Mouse (Mus musculus): ENCODE results near the gene Dock1. TPM values are rescaled to one million over a fixed set of nuclear protein-coding genes. Genes with fewer than 3 reads are reported as not detected.

Dock1 gene
- polyA plus RNA-seq, 1 experiment from 2014 or later, result 24.7 TPM

GRCm38 (mm10) chr7:134729348-134729747 is 58.9 kb downstream of the Dock1 start:
- no peaks in the 10 kb centered on the region for H3K27me3 ChIP-seq (ENCODE audit: insufficient read depth, poor library complexity, severe bottlenecking)
- H3K27ac ChIP-seq, result no peak overlapping the region
- H3K36me3 ChIP-seq, result peaks cover 33% of the 10 kb centered on the region; the same call in 1 of the 2 replicates
- peaks cover 29% of the 10 kb centered on the region for H3K4me1 ChIP-seq
- no peak overlapping the region for H3K4me3 ChIP-seq
- DNase-seq (ENCODE audit: low spot score), result no peak
- no peaks in the 10 kb centered on the region for H3K9me3 ChIP-seq

DNA sequence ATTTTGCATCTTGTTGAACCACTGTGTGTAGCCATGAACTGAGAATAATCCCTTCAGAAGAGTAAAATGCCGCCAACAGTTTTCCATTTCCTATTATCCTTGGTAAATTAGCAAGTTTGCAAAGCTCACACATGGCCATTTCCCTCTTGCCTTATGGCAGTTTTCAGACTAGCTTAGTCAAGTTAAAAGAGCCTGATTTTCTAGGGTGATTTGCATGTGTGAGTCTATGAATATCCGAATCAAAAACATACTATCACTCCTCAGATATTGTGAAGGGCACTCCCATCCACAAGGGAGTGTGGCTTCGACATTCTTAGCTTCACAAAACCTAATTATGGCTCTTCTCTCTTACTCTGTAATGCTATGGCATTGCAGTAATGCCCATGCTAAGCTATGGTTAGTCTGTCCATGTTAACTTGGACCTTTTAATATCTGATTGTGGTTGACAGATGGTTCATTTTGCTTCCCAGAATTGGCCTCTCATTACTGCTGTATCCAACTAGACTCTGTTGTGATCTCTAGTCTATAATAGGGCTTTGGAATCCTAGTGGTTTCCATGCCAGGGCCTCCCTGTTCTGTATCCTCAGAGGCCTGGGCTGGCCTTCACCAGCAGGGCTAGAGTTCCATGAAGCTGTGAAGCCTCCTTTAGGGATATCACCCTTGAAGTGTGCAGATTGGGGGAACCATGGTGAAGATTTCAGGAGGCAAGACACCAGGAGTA is 60.1 kb downstream of the Dock1 start:
- H3K36me3 ChIP-seq, result peaks cover 35% of the 10 kb centered on the region; the same call in 1 of the 2 replicates
- DNase-seq (ENCODE audit: low spot score), result no peak
- no peaks in the 10 kb centered on the region for H3K27me3 ChIP-seq (ENCODE audit: insufficient read depth, poor library complexity, severe bottlenecking)
- 84% methylated on average over 3 of the region's 3 CpGs for WGBS
- no peak overlapping the region for H3K27ac ChIP-seq
- H3K9me3 ChIP-seq, result no peaks in the 10 kb centered on the region
- no peak overlapping the region for H3K4me3 ChIP-seq
- peaks cover 17% of the 10 kb centered on the region for H3K4me1 ChIP-seq

- H3K36me3 ChIP-seq, result peaks cover 78% of the 10 kb centered on the region
- H3K9me3 ChIP-seq, result no peaks in the 10 kb centered on the region
- H3K27me3 ChIP-seq (ENCODE audit: insufficient read depth, poor library complexity, severe bottlenecking), result no peaks in the 10 kb centered on the region
- no peak for DNase-seq (ENCODE audit: low spot score)
- no peak overlapping the region for H3K4me3 ChIP-seq
- WGBS, result 90% methylated on average over 4 of the region's 4 CpGs
- no peaks in the 10 kb centered on the region for H3K4me1 ChIP-seq
- H3K27ac ChIP-seq, result no peak overlapping the region
Measured at GRCm38 (mm10) chr7:134747059-134747458, 76.6 kb downstream of the Dock1 start.

DNA sequence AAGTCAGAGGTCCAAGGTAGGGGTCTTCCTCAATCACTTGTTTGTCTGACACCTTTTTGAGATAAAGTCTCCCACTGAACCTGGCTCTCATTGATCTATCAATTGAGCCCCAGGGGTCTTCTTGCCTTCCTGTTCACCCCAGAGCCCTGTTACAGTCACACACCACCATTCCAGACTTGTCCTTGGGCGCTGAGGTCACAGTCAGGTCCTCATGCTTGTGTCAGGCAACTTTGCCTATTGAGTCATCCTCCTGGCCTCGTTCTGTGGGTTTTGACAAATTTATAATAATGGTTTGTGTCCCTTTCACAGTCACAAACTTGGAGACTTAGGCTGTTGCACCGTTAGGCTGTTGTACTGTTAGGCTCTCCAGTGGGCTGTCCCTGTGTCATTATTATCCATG is 77.9 kb downstream of the Dock1 start:
- Histone ChIP-seq H3K4me3 (no peak overlapping the region), H3K36me3 (peaks cover 78% of the 10 kb centered on the region), H3K27ac (no peak overlapping the region), H3K9me3 (no peaks in the 10 kb centered on the region), H3K27me3 (ENCODE audit: insufficient read depth, poor library complexity, severe bottlenecking) (no peaks in the 10 kb centered on the region), H3K4me1 (no peaks in the 10 kb centered on the region)
- 92% methylated on average over 3 of the region's 3 CpGs for WGBS
- DNase-seq (ENCODE audit: low spot score), result no peak

DNA sequence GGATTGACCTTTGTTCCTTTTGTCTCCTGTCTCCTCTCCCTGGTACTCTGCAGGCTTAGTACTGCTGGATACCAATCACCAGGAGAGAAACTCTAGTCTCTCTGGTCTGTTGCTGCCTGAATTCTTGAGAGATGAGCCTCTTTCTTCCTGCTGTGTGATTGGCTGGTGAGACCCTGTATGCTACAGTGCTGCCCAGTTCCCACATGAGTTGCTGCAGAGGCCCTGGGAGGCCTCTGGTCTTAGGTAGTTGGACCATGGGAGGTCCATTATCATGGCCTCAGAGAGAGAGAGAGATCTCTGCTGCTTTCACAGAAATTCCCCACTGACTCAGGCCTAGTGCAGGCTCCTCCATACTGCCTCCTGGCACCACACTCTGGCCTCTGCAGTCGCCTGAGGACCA is 79.2 kb downstream of the Dock1 start:
- 76% methylated on average over 1 of the region's 1 CpGs for WGBS
- Histone ChIP-seq H3K4me1 (no peaks in the 10 kb centered on the region), H3K27ac (no peak overlapping the region), H3K9me3 (no peaks in the 10 kb centered on the region), H3K27me3 (ENCODE audit: insufficient read depth, poor library complexity, severe bottlenecking) (no peaks in the 10 kb centered on the region), H3K36me3 (peaks cover 74% of the 10 kb centered on the region), H3K4me3 (no peak overlapping the region)
- DNase-seq (ENCODE audit: low spot score), result no peak

DNA sequence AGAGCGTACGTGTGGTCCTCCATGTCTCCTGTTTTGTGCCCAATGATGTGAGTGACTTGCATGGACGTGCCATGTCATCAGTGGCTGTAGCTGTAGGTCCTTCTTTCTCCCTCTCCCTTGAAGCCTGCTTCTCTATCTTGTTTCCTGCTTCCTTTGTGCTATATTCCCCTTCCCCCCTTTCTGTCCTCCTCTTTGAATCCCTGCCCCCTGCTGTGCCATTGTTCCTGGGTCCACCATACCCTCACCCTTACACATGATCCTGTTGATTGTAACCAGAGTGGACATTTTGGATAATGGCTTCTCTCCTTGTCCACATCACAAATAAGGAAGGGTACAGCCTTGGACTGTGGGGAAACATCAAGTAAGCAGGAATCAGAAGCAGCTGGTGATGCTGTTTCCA is 81.0 kb downstream of the Dock1 start:
- Histone ChIP-seq H3K36me3 (peaks cover 77% of the 10 kb centered on the region), H3K9me3 (no peaks in the 10 kb centered on the region), H3K27me3 (ENCODE audit: insufficient read depth, poor library complexity, severe bottlenecking) (no peaks in the 10 kb centered on the region), H3K4me1 (no peaks in the 10 kb centered on the region), H3K4me3 (no peak overlapping the region), H3K27ac (no peak overlapping the region)
- DNase-seq (ENCODE audit: low spot score), result no peak
- WGBS, result 87% methylated on average over 3 of the region's 3 CpGs

DNA sequence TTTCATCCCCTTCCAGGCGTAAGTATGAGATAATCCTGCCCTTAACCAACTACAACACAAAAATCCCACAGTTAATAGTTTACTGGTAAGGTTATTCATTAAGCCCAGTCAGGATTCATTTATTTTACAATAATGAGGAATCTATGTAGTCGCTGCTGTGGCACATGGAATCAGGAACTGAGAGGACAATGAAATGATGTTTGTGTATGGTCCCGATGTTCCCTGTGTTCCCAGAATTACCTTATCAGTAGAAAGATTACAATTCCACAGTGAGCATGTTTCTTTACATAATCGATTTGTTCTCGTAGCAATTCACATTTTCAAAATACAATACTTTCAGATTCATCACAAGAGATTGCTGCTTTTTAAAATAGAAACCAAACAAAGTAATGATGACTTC is 83.0 kb downstream of the Dock1 start:
- no peaks in the 10 kb centered on the region for H3K9me3 ChIP-seq
- H3K4me3 ChIP-seq, result no peak overlapping the region
- no peak overlapping the region for H3K27ac ChIP-seq
- peaks cover 76% of the 10 kb centered on the region for H3K36me3 ChIP-seq
- H3K4me1 ChIP-seq, result no peaks in the 10 kb centered on the region
- WGBS, result 70% methylated on average over 5 of the region's 5 CpGs
- H3K27me3 ChIP-seq (ENCODE audit: insufficient read depth, poor library complexity, severe bottlenecking), result no peaks in the 10 kb centered on the region
- DNase-seq (ENCODE audit: low spot score), result no peak

DNA sequence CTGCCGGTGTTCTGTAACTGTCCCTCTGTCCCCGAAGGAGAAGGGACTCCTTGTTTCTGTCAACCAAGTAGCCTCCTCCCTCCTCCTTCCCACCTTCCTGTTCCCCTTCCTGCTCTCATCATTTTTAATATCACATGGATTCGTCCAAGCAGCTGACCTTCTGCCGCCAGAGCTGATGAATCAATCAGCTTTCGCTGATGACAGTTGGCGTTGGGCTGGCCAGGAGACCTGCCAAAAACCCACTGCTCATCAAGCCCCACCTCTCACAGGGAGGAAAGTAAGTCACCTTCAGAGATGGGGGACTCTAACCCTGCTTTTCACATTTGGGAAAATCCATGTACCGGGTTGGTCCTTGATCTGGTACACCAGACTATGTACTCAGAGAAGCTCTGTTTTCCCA is 87.2 kb downstream of the Dock1 start:
- H3K9me3 ChIP-seq, result no peaks in the 10 kb centered on the region
- no peak overlapping the region for H3K27ac ChIP-seq
- no peaks in the 10 kb centered on the region for H3K27me3 ChIP-seq (ENCODE audit: insufficient read depth, poor library complexity, severe bottlenecking)
- DNase-seq (ENCODE audit: low spot score), result no peak
- H3K4me1 ChIP-seq, result no peaks in the 10 kb centered on the region
- peaks cover 84% of the 10 kb centered on the region for H3K36me3 ChIP-seq
- H3K4me3 ChIP-seq, result no peak overlapping the region
- 88% methylated on average over 7 of the region's 7 CpGs for WGBS

DNA sequence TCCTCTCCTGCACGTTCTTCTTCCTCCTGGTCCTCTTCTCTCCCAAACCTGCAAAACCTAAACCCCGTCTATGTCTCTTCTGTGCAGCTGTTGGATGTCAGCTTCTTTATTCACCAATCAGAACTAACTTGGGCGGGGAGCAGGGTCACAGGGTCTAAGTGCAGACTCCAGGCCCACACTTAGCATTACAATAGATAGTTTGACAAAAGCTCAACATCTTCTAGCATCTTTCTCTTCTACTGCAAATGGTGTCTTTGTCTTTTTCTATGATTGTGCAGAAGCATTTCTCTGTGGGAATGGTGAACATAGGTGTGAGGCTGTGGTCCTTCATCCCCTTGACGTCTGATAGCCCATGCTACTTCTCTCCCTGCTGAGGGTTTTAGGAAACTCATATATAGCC is 91.3 kb downstream of the Dock1 start:
- Histone ChIP-seq H3K4me1 (no peaks in the 10 kb centered on the region), H3K27ac (no peak overlapping the region), H3K9me3 (no peaks in the 10 kb centered on the region), H3K36me3 (peaks cover 93% of the 10 kb centered on the region), H3K27me3 (ENCODE audit: insufficient read depth, poor library complexity, severe bottlenecking) (no peaks in the 10 kb centered on the region), H3K4me3 (no peak overlapping the region)
- no peak for DNase-seq (ENCODE audit: low spot score)
- WGBS, result 83% methylated on average over 4 of the region's 4 CpGs

GRCm38 (mm10) chr7:134765130-134765529 is 94.7 kb downstream of the Dock1 start:
- no peaks in the 10 kb centered on the region for H3K27me3 ChIP-seq (ENCODE audit: insufficient read depth, poor library complexity, severe bottlenecking)

DNA sequence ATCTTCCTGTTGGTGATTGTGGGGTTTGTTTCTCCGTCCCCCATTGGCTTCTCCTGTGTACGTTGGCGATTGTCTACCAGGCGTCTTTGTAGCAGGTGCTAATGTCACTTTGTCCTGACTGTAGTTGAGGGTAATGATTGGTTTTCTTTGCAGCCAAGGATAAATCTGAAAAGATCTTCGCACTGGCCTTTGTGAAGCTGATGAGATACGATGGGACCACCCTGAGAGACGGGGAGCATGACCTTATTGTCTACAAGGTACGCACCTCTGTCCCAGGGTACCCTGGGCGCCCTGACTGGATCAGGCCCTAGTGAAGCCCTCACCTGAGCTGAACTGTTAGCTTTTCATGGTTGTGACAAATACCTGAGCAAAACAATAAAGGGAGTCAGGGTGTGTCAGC is 100.9 kb downstream of the Dock1 start:
- DNase-seq (ENCODE audit: low spot score), result no peak
- H3K36me3 ChIP-seq, result peaks cover 79% of the 10 kb centered on the region
- no peak overlapping the region for H3K4me3 ChIP-seq
- H3K27ac ChIP-seq, result no peak overlapping the region
- H3K9me3 ChIP-seq, result no peaks in the 10 kb centered on the region
- H3K4me1 ChIP-seq, result 0 out of 2 replicates have a peak, but pooled peaks cover 2% of the 10 kb centered on the region
- H3K27me3 ChIP-seq (ENCODE audit: insufficient read depth, poor library complexity, severe bottlenecking), result no peaks in the 10 kb centered on the region
- 94% methylated on average over 9 of the region's 9 CpGs for WGBS

More at GRCm38 (mm10) chr7:134765130-134765529, 94.7 kb downstream of the Dock1 start:
- Histone ChIP-seq H3K27ac (no peak overlapping the region), H3K4me1 (no peaks in the 10 kb centered on the region), H3K36me3 (peaks cover 94% of the 10 kb centered on the region), H3K4me3 (no peak overlapping the region), H3K9me3 (no peaks in the 10 kb centered on the region)
- DNase-seq (ENCODE audit: low spot score), result no peak
- 84% methylated on average over 13 of the region's 13 CpGs for WGBS

- Histone ChIP-seq H3K27me3 (ENCODE audit: insufficient read depth, poor library complexity, severe bottlenecking) (no peaks in the 10 kb centered on the region), H3K36me3 (peaks cover 71% of the 10 kb centered on the region), H3K4me1 (0 out of 2 replicates have a peak, but pooled peaks cover 2% of the 10 kb centered on the region), H3K4me3 (no peak overlapping the region), H3K27ac (no peak overlapping the region), H3K9me3 (no peaks in the 10 kb centered on the region)
- 61% methylated on average over 7 of the region's 7 CpGs for WGBS
- no peak for DNase-seq (ENCODE audit: low spot score)
Measured at GRCm38 (mm10) chr7:134772363-134772762, 101.9 kb downstream of the Dock1 start.

- H3K36me3 ChIP-seq, result peaks cover 71% of the 10 kb centered on the region
Measured at GRCm38 (mm10) chr7:134772867-134773590, 102.6 kb downstream of the Dock1 start.

More at GRCm38 (mm10) chr7:134772867-134773590, 102.6 kb downstream of the Dock1 start:
- 85% methylated on average over 15 of the region's 15 CpGs for WGBS
- H3K4me1 ChIP-seq, result 0 out of 2 replicates have a peak, but pooled peaks cover 2% of the 10 kb centered on the region
- no peak overlapping the region for H3K4me3 ChIP-seq
- H3K27me3 ChIP-seq (ENCODE audit: insufficient read depth, poor library complexity, severe bottlenecking), result no peaks in the 10 kb centered on the region
- DNase-seq (ENCODE audit: low spot score), result no peak
- H3K9me3 ChIP-seq, result no peaks in the 10 kb centered on the region
- no peak overlapping the region for H3K27ac ChIP-seq

All from heart, embryonic 10.5 days (tissue).